Mouse (Mus musculus) cerebellum, adult 18-20 months (tissue): Measurements from ENCODE around the gene Anapc2.
A peak's percentile ranks its signal among the peaks of the same experiment; 100 is the strongest.

Experiments
- DNase-seq, 2 experiments: peaks; one replicate each; pipeline ENCODE4 v3.0.0; 2021

Anapc2 gene

DNA sequence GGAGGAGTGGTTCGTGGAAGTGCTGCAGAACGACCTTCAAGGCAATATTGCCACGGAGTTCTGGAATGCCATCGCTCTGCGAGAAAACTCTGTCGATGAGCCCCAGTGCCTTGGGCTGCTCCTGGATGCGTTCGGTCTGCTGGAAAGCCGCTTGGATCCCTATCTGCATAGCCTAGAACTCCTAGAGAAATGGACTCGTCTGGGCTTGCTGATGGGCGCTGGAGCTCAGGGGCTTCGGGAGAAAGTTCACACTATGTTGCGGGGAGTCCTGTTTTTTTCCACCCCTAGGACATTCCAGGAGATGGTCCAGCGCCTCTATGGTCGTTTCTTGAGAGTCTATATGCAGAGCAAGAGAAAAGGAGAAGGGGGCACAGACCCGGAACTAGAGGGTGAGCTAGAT is 732 bp downstream of the Anapc2 start:
- no peak for DNase-seq

DNA sequence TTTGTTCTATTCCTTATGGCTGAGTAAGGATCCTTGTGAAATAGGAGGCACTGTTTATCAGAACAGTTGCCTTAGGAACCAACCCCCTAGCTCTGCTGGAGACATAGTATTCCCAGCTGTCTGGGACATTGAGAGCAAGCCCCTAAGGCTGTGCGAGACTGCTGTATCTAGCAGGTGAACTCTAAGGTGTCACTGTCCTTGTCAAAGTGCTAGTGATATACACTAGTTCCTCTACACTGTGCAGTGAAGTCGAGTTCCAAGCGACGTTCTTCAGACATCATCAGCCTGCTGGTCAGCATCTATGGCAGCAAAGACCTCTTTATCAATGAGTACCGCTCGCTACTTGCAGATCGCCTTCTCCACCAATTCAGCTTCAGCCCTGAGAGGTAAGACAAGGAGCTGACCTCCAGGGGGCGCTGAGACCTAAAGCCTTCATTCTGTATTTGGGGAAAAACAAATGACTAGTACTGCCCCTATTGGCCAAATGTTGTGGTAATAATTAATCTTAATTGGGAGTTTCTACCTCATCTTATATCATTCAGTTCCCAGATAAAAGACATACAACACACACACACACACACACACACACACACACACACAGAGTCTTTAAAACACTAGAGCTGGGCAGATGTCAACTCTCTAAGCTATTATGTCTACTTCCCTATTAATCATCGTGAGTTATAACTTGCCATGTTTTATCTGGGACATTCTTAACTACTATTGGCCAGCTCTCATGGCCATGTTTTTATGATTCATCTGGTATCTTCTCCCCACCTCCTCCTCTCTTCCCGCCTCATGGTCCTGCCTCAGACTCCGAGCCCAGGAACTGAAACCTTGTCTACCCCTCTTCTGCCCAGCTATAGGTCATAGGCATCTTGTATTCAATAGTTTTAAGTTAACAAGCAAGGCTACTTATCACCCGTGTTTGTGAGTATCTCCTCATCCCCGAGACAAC is 6.9 kb downstream of the Anapc2 start:
- peak; percentile 87 to 89 for DNase-seq

DNA sequence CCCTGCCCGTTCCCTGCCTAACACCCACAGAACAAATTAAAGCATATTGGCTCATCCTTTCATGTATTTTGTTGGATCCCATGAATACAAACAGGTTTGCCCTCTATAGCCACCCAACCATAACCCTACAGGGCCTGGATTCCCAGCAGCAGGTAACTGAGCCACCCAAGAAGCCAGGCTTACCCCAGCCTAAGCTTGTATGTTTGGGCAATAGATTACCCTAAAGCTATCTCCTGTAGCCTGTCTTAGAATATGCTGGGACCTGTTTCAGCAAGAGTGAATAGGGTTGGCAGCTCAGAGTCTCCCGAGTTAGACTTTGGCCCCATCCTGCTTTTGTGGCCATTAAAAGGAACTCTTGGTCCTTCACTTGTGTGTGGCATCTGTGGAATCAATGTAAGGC is 13.3 kb downstream of the Anapc2 start:
- no peak for DNase-seq

DNA sequence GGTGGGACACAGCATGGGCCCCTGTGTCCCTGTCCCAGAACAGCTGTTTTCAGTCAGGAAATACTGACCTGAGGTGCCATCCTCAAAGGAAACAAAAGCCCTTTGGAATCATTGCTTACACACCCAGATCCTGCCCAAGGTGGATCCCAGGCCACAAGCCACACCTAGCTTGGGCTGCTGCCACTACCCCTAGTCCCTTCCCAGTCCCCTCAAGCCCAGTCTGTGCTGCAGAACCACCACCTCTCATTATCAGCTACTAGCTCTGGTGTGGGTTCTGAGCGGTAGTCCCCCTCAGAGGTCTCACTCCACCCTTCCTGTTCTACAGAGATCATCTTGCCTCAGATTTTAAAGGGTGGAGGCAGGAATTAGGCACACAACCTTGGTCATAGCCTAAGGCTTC is 14.0 kb downstream of the Anapc2 start:
- peak in 1 of 2 experiments; percentile 35 for DNase-seq

DNA sequence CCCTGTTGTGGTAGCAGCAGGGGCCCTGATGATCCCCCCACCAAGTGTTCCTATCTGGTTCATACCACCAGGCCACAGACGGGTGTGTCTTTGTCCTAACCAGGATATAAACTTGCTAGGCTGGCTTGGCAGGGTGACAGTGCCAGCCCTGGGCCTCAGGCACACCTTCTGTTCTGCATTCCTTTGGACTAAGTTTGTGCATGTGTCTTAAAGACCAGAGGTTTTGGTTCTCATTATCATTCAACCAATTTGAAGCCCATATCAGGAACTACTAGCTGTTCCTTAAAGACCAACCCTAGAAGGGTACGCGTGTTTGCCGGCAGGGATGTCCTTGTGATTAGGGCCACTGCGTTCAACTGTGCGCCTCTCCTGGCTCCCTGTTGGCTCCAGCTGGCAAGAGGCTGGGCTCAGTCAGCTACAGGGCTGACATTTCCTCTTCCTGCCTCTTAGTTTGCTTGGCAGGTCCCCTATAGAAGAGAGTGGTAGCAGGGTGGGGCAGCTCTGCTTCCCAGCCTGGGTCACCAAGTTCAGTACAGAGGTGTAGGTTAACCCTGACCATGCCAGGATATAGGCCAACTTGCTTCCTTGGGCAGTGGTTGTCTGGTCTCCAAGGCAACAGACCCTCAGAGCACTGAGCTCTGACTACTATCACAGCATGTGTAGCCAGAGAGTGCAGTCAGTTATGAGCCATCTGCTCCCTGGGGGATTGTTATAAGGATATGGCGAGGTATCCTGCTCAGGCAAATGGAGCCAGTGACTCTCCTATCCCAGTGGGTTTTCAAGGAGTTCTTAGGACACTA is 14.8 kb downstream of the Anapc2 start:
- peak; percentile 61 to 64 for DNase-seq

DNA sequence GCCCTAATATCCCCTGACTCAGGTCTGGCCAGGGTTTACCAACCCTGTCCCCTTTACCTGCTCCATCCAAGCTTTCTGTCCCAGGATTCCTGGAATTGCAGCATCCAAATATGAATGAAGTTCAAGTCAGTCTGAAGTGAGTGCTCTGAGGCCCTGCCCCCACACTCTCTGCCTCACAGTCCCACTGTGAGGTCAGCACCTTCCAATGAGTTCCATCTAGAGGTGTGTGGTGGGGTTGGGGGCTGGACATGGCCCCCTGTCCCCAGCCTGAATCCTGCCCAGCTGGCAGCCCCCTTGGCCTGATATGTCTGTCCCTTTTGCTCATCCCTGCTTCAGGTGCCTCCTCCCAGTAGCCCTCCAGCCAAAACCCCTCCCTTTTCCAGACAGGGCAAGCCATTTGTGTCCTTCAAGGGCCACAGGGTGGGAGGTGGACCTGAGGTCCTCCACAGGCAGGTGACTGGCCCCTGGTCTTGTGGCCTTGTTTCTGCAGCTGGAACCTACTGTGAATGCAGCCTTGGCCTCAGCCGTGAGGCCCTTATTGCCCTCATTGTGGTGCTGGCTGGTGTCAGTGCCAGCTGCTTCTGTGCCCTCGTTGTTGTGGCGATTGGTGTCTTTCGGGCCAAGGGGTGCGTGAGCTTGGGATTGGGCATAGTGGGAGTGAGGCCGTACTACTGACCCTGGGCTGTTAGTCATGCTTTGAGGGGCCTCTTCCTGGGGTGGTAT is 15.8 kb downstream of the Anapc2 start, which contains the start of gene Tmem210:
Gene Tmem210 (plus strand): TSS at position 219 of the 723 bp plus-strand sequence.
- no peak for DNase-seq

DNA sequence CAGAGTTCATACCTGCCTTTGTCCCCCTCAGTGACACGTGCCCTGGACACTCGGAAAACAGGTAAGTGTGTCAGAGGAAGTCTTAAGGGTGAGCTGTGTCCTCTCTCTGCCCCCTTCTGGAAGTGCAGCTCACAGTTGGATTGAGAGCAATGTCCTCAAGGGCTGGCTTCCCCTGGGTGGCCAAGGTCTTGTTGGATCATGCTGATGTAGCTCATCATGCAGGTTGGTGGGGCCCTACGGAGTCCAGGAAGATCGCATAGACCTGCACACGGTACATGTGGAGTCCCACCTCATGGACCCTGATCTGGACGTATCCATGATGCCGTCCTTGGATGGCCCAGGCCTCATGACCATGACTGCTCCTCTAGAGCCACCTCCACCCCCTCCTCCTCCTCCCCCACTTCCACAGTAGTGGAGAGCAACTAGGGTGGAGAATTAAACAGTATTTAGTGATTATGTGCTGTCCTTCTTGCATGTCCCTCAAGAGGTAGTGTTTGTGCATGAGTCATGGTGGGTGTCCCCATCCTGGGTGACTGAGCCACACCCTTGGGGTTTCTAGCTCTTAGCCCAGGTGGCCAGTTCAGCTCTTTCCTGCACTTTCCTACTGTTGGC is 16.6 kb downstream of the Anapc2 start:
- peak in 1 of 2 experiments; percentile 44 for DNase-seq

DNA sequence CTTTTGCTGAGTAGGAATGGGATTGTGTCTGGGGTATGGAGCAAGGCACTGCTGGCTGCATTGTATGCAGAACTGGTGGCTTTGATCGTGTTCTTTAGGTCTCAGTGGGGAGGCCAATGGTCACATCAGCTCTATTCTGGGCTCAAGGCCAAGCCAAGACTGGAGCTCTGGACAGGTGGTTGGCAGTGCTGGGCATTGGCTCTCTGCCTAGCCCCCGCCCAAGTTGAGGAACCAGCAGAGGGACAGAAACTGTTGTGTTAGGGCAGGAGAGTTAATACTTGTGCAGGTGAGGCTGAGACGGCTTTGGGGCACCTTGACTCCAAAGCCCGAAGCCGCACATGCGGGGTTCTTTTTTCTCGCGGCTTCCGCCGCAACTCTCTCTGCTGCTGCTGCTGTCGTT is 17.4 kb downstream of the Anapc2 start, which contains the start of gene Lrrc26:
Gene Lrrc26 (plus strand): TSS at position 265 of the 400 bp plus-strand sequence.
- peak; percentile 76 to 82 for DNase-seq

DNA sequence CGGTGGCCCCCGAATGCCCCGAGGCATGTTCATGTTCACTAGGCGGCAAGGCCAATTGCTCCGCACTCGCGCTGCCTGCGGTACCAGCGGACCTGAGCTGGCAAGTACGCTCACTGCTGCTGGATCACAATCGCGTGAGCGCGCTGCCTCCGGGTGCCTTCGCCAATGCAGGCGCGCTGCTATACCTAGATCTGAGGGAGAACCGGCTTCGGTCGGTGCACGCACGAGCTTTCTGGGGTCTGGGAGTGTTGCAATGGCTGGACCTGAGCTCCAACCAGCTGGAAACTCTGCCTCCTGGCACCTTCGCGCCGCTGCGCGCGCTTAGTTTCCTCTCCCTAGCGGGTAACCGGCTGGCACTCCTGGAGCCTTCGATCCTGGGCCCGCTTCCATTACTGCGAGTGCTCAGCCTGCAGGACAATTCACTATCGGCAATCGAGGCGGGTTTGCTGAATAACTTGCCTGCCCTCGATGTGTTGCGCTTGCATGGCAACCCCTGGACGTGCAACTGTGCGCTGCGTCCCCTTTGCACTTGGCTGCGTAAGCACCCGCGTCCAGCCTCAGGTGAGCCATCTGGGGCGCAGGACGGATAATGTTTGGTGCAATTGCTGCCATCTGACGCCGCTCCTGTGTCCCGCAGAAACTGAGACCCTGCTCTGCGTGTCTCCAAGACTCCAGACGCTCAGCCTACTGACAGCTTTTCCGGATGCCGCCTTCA is 18.0 kb downstream of the Anapc2 start:
- peak; percentile 72 to 80 for DNase-seq

DNA sequence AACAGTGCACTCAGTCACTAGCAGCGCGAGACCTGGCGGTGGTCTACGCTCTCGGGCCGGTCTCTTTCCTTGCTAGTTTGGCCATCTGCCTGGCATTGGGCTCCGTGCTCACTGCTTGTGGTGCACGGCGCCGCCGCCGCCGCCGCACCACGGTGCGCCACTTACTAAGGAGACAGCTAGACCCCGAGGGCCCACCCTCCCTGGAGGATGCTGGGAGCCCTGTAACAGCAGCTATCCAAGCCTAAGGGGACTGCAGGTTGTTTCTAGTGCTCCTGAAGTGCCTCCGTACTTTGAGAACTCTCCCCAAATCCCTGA is 18.5 kb downstream of the Anapc2 start:
- DNase-seq, result no peak

DNA sequence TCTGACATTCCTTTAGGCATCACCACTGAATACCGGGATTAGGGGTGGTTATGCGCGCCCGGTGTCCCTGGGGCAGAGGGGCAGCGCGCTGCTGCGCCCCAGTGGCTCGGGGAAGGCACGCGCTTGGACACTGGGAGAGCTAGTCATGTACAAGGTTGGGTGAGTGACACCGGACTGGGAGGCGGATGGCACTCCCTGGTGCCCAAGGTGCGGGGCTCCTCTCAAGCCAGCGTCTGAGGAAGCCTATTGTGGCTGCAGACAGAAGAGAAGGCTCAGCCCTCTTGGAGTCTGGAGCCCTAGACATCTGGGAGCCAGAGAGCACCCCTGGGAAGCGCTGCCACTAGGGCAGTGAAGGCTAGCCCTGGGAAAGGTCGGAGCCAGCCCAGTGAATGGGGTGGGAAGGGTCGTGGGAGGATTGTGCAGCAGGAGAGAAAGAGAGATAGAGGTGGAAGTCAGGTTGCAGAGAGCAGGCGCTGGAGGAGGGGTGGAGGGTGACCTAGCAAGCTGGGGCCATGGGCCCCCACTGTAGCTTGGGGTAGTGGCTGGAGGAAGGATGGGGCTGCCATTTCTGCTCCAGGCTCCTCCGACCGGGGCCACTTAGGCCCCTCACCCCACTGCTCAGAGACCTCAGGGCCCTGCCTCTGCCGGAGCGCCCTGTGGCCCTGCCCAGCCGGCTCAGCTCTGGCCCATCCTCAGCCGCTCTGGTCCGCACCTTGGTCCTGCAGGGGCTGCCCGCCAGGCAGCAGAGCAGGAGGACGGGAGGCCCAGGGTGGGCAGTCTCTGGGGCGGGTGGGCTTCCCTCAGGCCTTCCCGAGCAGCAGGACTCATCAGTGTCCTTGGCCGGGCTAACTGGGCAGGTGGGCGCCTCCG is 19.1 kb downstream of the Anapc2 start:
- peak; percentile 49 to 62 for DNase-seq

DNA sequence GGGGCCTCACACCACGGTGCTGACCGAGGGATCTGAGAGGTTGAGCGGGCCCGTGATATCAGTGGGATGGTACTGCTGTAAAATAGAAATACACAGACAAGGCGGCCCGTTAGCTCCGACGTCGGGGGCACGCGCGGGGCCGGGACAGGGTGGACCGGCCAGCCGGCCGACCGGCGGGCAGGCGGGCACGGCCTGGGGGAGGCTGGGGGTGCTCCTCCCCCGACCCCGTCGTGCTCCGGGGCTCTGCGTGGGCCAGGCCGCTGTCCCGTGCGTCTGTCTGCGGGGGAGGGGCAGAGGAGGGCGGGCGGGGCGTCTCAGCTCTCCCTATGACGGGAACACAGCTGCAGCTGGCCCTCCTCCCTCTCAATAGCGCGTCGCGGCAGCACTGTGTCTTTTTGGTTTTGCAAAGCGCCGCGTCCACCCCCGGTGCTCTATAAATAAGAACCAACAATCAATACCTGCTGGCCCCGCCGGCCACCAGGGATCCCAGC is 19.8 kb downstream of the Anapc2 start:
- no peak for DNase-seq

DNA sequence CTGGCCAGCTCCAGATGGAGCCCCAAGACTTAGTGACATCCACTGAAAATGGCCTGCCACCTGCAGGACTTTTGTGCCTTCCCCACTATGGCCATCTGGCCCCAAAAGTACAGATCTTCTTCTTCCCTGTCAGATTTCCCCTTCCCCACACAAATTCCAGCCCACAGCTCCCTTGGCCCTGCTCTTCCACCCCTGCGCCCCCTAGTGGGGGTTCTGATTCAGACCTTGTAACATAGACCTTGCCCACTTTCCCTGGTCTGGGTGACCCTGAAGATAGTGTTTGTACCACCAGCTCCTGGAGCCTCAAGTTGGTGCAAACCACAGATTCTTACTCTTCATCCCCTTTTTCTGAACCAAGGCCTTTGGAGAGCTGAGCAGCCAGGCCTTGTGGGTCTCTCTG is 20.6 kb downstream of the Anapc2 start:
- DNase-seq, result peak; percentile 78 to 87

DNA sequence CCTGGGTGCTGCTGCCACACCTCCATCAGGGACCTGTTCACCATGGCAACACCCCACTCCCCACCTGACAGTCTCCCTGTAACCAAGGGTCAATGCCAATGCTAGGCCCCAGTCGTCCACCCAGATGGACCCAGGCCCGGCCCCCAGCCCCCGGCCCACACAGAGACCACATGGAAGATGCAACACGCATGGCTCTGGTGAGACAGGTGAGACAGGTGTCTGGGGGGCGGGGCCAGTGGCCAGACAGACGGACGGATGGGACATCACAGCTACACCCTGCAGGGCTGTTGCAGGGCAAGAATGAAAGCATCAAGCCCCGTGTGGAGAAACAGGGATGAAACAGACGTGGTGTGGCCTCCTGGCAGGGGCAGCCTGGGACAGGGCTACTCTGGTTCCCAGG is 21.4 kb downstream of the Anapc2 start:
- DNase-seq, result no peak

DNA sequence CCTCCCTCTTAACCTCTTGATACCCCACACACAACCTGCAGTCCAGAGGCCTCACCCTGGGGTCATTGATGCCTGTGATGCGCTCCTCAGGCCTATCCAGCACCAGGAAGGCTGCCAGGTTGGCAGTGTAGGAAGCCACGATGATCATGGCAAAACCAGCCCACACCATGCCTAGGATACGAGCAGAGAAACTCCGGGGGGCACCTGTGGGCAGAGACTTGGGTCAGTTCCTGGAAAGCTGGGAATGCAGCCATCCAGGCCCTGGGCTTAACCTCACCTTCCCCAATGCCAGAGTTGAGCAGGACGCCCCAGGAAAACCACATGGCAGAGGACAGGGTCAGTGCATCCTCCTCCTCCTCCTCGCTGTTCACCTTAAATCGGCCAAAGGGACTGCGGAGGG is 24.8 kb downstream of the Anapc2 start:
- DNase-seq, result no peak

DNA sequence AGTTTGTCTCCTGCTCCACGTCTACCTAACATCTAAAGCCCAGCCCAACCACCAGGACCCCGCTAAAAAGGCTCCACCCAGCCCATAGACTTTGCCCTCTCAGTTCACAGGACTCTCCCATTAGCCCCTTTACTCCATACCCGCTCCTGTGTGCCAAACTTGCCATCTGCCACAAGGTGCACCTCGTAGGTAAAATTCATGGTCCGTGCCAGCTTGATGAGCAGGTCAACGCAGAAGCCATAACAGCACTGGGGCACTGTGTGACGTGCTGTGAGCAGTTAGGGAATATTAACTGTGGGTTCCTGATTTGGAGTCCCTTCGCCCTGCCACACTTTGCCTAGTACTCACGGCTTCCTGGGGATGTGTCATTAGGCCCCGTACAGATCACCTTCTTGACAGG is 25.8 kb downstream of the Anapc2 start:
- DNase-seq, result peak in 1 of 2 experiments; percentile 72

DNA sequence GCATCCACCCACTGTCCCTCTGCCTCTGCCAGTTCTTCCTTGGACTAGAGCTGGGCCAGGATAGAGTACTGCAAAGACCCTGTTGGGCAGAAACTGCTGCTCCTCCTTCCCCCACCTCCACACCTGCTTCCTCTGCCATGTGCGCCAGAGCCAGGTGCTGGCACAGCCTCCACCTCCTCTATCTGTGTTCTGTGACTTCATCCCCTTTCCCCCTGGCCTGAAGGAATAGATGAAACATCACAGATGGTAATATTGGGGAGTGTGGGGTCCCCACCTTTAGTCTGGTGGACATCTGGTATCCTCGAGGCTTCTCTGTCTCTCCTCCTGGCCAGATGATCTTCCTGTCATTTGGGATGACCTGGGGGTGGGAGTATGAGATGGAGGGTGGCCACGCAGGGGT is 31.2 kb downstream of the Anapc2 start:
- DNase-seq, result no peak

DNA sequence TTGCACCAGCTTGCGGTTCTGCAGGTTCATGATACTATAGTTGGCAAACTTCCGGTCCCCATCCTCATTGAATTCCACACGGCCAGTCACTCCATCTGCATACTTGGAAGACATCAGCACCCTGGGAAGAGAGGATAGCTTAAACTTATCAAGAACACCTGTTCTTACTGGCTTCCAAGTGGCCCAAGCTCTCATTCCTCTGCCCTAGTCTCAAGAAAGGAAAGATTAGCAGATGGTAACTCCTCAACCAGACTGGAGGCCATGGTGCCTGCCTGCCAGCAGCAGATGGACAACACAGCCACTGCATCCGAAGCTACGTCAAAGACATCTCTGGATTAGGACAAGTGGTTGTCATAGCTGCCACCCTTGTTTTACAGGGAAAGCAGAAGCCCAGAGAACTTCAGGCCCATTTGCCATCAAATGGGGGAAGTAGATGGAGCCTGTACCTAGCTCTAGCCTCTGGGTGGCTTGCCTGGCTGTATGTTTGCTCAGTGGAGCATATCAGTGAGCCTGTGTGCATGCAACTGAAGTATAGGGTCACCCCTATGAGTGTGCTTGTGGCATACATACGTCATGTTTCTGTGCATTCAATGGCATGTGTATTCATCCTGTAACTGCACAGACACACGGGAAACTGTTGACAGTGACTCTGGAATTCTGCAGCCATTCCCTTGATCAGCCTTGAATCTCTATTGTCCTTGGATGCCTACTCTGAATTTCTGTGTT is 31.8 kb downstream of the Anapc2 start:
- peak; percentile 74 to 83 for DNase-seq

DNA sequence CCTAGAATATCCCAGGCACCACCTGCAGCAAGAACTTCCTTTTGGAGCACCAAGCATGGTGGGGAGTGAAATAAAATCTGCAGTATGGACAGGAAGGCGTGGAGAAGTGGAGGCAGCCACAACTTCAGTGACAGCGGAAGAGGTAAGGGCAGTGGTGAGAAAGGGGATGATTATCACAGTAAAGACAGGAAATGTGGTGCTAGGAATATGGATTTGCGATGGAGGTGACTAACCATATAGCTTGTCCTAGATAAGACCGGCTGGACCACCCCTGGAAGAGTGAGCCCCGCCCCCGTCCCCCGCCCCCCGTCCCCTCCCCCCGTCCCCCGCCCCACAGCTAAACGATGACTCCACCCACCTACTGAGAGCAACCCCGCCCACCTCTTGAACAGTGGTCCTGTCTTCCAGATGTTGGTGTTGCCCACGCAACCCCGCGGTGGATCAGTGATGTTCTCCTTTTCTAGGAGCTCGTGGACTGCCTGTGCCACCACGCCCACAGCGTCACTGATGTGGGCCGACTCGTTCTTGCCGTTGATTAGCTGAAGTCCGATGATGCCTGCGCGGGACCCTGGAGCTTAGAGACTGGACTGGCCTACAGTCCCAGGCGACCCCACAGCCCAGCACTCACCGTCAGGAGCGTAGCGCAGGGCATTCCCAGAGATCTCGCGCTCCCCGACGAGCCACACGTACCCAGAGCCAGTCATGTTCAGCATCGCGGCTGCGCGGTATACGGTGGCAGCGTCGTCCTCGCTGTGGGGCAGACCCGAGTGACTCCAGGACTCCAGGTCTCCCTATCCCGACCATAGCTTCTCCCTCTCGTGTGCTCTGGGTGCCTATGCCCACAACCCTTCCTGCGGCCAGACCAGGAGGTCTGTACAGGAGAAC is 32.6 kb downstream of the Anapc2 start:
- no peak for DNase-seq
